Mouse (Mus musculus) ovary, postnatal 36 days (tissue): ENCODE results near the gene Ank3.

Experiments used
- DNase-seq: peaks from one replicate; pipeline ENCODE4 v3.0.0; 2022; ENCODE audit warnings: low spot score, mixed read lengths

Gene Ank3

DNA sequence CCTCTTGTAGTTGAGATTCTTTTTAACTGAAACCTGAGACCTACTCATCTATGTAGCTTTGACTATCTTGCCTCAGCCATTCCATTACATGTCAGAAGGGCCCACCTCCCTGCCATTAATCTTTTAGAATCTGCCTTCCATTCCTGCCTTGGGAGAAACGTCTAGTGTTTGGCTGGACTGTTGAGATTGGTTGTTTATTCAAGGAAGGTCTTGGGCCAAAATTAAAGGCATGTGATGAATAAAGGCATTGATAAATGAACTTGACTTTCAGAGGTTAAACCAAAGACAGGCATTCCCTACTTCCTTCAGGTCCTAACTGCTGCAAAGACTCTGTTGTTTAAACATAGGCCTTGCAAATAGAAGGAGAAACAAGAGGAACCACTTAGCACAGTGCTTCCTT, 271.9 kb downstream of the Ank3 start:
- no peak for DNase-seq

DNA sequence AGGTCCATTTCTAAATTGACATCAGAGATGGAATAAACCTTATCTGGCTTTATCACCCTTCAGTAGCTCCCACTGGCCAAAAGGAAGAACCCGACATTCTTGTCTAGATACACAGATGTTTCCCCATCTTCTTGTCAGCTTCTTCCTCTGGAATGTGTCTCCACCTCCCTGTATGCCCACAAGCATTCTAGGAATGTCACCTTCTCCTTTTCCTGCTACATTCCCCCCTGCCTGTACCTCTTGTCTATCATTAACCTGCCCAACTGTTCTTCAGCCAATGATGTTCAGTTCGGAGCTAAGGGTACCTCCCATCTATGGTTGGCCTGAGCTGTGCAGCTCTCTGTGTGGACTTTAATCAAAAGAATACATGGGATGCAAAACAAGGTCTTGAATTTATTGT, 272.4 kb downstream of the Ank3 start:
- DNase-seq, result no peak

DNA sequence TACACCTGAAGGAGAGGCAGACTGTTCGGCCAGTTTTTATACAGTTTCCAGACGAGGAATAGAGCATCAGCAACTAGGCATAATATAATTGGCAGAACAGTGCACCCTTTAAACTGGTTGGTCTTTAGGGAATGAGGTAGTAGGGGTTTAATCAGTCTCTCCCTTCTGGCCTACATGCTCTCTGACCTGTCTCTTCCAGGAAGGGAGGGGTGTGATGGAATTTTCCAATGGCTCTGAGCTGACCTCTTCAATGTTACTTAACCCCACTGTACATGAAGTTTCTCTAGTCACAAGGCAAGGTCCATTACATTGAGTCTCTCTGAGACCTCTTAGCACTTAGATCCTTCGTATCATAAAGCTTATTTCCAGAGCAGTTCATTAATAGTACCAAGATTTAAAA, 272.9 kb downstream of the Ank3 start:
- DNase-seq, result no peak

DNA sequence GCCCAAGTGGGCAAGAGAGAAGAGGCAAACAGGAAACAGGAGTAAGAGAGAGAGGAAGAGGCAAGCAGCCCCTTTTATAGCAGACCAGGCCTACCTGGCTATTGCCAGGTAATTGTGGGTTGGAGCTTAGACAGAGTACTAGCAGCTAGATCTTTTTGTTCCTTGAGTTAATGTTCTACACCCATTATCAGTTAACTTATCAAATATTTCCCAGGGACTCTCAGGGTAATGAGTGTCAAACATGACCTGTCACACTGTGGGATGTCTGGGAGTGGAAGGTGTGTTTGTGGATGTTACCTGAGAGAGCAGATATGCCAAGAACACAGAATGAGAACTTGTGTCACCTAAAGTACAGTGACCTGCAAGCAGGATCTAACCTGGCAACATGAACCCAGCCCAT, 274.0 kb downstream of the Ank3 start:
- DNase-seq, result no peak

DNA sequence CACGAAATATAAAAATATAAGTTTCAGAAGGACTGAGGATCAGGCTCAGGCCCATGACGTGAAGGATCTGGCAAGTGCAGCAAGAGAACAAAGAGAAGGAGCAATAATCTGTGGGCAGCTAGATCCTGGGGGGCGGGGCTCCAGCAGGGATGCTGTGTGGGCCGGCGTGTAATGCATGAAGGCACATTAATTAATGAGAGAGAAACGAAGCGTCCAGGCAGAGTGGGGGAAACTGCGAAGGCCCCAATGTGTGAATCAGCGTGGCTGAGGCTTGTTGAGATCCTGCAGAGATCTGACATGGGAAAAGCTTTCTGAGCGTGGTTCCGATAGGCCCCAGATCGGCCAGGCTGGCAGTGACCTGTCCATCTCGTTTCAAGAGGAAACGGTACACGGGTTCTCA, 279.7 kb downstream of the Ank3 start:
- no peak for DNase-seq

DNA sequence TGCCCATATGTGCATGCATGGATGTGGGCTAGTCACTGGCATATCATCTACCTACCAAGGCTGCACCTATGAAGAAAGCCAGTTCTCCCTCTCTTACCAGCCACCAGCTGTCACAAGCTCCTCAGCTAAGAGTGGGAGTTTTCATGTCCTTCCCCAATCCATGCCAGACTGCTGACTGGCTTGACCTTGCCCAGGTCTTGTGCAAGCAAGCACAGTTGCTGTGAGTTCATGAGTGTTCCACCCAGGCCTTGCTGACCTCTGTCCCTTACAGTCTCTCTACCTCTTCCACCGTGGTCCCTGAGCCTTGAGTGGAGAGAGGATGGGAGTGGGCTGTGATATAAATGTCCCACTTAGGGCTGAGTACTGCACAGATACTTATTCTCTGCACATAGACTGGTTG, 287.8 kb downstream of the Ank3 start:
- DNase-seq, result no peak

DNA sequence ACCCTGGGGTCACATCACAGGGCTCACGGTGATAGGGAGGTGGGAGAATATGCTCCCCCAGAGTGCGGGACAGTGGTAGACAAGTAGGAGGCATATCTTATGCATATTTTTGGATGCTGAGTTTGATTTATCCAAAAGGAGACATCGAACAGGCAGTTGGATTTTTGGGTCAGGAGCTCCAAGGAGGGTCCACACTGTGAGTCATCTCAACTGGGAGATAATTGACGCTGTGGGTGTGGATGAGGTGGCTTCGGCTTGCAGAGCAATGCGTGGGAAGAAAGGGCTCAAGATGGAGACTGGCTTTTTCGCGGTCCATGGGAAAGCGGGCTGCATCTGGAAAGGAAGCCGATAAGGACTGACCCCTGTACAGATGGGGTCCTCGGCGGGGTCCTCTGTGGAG, 290.5 kb downstream of the Ank3 start:
- no peak for DNase-seq

DNA sequence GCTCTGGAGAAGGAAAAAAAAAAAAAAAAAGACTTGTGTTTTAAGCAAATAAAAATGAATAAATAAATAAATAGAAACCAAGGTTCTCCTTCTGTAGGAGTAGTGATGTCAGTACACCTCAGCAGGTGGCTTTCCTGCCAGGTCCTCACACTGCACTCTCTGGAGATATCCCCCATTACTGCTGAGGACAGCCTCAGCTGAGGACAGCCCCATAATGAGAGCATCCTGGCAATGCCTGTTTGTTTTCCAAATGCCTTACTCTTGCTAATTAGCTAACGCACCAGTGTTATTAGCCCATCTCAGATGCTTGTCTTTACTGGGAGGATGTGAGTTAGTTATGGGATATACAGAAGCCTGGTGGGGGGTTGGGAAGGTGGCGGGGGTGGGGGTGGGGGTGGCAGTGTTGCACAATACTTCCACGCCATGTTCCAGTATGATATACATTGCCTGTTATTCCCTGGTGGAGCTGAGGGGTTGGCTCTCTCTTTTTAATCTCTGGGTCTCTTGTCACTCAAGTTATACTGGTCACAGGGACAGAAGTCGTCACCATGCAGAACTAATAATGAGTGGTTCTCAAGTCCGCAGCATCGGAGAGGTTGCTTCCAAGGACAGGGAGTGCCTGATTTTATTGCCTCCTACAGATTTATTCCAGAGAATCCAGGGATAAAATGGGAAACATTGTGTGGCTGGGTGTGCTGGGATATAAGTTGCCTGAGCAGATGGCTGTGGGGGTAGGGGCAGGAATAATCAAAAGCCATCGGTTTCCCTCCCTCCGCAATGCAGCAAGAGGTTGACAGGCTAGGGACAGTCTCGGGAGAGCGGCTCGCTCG, 291.8 kb downstream of the Ank3 start:
- DNase-seq, result no peak

DNA sequence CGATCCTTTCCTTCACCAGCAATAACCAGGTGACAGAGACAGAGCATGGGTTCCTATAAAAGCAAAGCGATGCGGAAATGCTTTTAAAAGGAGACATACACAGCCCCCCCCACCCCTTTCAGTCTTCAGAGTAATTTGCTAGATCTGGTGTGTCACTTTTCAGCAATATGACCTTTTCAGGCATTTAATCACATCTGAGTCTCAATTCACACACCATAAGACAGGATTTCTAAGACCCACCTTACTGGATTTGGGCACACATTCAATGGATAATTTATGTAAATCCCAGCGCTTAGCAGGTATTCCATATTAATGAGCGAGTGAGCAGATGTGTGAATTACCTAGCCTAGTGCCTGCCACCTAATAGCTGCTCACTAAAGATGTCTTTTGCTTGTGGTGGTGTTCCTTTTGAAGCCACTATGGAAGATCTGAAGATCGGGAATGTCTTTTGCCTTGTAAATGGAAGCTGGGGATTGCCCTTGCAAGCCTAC, 292.4 kb downstream of the Ank3 start:
- DNase-seq, result no peak

DNA sequence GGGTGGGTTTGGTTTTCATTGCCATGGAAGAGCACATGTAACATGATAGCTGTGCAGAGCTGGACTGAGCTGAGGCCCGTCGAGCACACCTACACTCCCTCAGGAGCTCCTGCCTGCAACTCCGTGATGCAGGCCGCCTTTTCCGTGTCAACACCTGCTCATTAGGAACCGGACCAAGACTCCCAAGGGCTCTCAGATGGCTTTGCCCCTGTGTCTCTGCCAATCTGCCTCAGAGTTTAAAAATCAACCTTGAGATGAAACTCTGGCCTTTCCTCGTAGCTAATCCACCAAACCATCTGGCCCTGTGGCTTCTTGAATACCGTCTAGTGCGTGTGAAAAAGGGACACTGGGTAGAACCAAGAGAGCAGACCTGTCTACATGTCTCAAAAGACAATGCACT, 297.4 kb downstream of the Ank3 start:
- no peak for DNase-seq

DNA sequence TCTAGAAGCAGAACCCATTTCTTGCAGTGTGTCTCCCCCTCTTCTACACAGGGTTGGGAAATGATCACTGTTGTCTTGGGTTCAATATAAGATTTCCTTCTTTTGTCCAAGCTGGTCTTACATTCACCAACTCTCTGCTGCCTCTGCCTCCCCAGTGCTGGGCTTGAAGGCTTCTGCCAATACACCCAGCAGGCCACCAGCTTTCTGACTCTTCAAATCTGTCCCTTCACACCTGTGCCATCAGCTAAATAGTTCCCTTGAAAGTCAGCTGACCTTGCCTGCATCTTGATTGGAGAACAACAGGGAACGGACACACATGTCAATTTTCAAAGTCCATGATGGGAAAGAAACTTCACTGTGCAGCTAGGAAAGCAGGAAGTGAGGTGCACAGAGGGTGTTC, 300.1 kb downstream of the Ank3 start:
- no peak for DNase-seq

DNA sequence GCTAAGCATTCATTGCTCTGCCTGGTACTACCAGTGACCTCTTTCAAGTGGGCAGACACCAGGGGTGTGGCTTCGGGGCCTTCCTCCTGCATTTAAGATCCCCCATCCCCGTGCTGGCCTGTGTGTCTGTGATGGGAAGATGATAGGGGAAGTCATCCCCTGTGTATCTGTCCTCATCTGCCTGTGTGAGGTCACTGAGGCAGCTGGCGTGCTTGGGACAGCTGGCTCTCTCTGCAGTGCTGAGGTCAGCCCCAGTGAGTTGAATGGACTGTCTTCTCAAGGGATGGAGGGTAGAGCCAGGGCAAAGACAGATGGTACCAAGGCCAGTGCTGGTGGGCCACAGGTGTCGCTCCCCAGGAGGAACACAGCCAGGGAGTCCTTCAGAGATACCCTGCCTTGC, 302.7 kb downstream of the Ank3 start:
- DNase-seq, result no peak

DNA sequence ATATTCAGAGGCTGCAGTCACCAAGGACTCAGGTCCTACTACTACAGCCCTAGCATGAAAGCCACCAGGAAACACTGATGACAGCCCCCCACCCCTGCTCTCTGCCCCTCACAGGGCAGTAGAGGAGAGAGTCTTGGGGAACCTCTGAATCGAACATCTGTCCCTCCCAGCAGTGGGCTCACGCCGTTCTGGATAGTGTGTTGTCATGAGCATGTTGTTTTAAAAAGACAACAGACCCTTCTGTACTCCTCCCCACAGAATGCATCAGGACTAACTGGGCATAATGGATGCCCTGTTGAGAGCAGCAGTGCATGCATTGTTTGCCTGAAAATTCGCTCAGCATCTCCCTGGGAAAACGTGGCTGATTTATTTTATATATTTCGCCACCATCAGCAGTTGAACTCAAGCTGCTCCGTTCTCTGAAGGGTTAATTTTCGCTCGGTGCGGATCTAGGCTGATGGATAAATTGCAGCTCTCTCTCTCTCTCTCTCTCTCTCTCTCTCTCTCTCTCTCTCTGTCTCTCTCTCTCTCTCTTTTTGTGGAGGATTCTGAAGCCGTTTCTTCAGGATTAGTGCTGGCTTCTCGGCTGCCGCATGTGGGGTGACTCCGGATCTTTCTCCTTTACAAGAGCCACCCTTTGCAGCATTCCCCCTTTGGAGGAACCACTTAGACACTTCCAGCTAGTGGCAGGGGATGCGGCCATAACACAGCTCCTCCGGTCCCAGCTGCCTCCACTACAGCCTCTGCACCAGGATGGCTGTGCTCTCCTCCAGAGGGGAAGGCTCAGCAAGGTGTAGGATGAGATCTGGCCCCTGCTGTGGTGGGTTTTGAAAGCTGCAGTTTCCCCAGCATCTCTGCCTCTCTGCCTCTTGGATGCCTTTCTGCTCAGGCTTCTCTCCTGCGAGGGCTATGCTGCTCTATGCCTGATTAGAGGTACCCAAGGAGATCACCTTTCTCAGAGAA, 307.5 kb downstream of the Ank3 start:
- DNase-seq, result no peak

DNA sequence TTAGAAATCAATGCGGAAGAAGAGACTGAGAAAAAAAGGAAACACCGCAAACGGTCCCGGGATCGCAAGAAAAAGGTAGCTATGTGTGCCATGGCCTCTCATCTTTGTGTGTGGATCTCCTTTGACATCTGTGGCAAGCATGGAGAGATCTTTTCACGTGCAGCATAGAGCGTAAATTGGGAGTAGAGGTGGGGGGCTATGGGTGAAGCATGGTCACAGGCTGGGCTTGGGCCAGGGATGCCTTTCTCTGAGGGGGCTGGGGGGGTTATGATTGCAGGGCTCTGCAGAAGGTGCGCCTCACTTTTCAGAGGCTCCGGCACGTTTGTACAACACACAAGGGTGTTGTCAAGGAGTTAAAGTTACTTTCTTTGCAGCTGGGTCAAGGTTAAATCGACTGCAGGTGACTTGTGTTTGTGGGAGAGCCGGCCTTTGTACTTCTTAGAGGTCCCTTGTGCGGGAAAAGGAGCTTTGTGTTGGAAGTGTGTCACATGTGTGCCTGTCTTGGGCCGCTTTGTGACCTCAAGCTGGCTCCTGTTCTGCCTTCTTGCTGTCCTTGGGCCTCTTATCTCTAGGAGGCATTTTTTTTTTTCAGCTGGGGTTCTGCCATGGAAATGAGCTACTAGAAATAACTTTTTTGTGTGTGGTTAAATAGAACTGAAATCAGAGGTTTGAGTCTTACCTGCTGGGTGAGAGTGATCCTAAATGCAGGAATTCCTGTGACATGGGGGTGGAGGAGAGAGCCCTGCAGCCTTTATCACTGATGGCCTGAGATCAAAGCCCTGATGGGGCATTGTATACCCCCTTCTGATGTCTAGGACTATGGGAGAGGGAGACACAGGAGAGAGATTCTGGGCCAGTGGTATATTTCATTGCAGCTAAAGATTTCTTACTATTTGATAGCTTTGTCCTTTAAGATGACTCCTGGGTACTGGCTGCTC, 308.5 kb downstream of the Ank3 start:
- DNase-seq, result peak; percentile 14

DNA sequence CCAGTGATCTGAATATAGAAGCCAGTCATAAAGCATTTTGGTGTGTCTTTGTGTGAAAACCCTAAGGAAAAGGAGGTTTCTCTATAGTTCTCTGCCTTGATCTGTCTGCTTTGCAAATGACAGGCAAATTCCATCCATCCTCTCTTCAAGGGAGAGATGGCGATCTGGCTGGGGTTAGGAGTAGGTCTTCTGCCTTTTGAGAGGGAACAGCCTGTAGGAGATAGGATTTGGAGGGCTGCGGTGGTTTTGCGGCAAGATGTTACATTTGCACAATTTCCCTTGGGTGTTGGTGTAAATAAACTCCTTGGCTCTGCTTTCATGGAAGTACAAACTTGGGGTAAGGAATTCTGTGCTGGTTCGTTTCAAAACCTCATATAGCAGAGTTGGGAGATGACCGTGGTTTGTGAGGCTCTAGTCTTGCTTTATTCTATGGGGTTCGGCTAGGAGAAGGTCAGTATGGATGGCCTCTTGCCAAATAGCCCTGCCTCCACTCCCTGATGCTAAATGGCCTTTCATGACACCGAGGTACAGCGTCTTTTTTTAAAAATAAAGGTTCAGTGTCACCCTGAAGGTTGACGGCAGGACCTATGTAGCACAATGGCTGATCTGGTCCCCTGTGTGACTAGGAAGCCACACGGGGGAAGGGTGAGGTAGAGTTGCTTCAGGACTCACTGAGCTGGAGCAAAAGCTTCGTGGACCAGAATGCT, 309.4 kb downstream of the Ank3 start:
- DNase-seq, result no peak

DNA sequence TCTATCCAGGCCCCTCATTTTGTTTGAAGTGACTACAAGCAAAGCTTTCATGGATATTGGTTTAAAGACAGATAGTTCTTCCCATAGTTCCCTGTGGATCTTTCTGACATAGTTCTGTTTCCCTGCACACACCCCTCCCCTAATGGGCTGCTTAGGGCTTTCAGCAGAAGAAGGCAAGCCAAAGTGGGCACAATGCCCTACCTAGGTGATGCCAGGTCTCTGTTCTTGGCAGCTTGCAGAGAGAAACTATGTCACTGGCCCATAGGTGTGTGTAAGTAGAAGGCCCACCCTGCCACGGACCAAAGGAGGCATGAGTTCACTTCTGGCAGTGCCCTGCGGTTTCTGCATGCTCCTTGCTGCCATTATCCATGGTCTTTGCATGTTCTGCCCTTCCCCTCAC, 311.1 kb downstream of the Ank3 start:
- DNase-seq, result no peak

DNA sequence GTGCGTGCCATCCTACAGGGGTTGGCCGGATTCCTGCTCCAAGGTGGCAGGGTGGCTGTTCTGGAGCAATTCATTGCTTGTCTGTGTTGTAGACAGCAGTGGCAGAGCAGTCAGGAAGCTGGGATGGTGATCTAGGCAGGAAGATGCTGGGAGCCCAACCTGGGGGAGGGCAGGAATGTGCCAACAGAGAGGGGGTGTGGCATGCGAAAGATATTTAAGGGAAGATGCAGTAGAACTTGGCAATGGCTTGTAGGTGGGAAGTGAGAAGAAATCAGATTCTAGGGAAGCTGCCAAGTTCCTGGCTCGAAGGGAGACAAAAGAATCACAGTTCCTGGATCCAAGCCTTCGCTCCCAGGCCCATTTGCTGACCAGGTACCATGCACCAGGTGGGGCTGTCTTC, 312.2 kb downstream of the Ank3 start:
- no peak for DNase-seq

DNA sequence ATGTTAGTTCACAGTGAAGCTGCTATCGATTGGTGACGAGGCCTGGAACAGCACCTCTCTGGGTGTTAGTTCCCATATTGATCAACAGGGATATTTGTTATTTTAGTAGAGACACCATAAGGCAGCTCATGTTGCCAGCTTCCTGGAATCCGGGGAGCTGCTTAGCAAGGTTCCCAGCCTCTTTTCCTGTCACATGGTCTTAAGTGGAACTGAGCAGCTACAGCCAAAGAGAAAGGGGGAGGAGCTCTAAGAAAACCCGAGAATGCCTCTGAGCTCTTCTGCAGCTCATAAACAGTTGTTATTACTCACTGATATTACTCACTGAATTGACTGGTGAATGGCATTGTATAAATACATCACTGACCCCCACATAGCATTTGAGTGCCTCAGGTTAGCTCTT, 318.3 kb downstream of the Ank3 start:
- DNase-seq, result no peak

DNA sequence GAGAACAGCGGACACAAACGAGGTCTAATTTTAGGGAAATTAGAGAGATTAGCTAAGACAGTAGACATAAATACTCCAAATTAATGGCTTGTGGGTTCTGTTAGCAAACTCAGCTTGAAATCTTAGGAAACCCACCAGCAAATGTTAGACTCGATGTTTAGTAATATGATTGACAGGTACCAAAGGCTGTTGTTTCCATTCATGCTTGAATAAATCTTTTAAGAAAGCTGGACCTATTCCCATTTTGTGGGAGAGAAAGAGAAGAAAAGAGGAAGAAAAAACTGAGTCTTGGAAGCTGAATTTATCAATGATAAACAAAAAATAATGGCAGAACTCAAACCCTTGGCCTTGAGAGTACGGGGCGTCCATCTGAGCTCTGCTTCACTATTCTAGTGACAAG, 320.8 kb downstream of the Ank3 start:
- no peak for DNase-seq

DNA sequence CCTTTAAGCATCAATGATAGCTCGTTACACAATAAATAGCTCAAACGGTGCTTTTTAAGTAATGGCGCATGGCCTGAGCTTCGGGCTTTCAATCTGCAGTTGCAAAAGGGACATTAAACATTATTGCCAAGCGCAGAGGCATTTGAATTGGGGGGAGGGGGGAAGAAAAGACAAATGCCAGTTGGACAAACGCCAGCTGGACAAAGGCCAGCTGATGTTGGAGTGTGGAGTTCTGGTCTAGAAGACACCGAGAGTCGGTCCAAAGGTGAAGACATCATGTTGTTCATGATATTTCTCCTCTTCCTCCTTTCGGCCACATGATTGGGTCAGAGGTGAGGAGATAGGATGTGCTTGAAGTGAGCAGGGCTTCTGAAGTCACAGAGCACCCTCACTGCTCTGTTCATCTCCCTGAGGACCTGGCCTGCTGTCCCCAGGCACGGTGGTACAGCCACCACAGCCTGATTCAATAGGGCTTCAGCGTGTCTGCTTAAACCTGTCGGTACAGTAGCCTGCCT, 321.4 kb downstream of the Ank3 start:
- peak; percentile 29 for DNase-seq

DNA sequence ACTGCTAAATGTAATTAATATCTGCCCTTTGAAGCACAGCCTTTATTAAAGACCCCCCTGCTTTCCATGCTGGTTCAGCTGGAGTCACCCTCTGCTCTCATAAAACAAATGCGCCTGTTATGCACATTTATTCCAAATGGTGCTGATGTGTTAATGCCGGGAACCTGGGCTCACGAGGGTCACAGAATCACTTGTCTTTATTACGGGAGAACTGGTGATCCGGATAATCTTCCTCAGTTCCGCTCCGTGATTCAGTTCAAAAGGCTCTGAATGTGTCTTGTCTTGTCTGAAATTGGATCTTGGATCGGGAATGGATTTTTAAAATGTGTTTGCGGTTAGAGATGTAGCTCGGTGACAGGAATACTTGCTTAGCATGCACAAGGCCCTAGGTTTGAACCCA, 321.9 kb downstream of the Ank3 start:
- no peak for DNase-seq
